ENCODE assay signal across 9 mouse cellular contexts in genomic region chr1:21161742-21162141, GRCm38 (mm10). TPM values are rescaled to one million over a fixed set of nuclear protein-coding genes. Genes with fewer than 3 reads are reported as not detected.
DNase-seq lines count a peak whose midpoint lies in the region; ATAC-seq and TF ChIP-seq lines count a peak whose summit lies in the region.
"Had no signal": no experiment of that assay in that cellular context is flagged by ENCODE, and none has a peak within 500 bp of the region (broad histone marks: within the 10 kb centered on the region; RNA-seq: fewer than 3 reads in every experiment).

No protein-coding gene starts in this region.

- no peak overlapping the region for H3K9ac ChIP-seq in ES-E14 (ENCODE audit: insufficient read depth, low read depth, low read length, poor library complexity, severe bottlenecking)
- H3K9ac ChIP-seq in lung, embryonic 16.5 days (ENCODE audit: low read length), result no peak overlapping the region

- no peaks in the 10 kb centered on the region for H3K27me3 ChIP-seq in forebrain, embryonic 10.5 days (ENCODE audit: poor library complexity, severe bottlenecking)
- no peaks in the 10 kb centered on the region; the same call in 1 of the 2 replicates for H3K27me3 ChIP-seq in lung, embryonic 16.5 days (ENCODE audit: control insufficient read depth, insufficient read depth, low read depth, low read length)

- no peaks in the 10 kb centered on the region for H3K36me3 ChIP-seq in ES-E14 (ENCODE audit: control insufficient read depth, insufficient read depth, low read length, poor library complexity, severe bottlenecking)
- no peaks in the 10 kb centered on the region for H3K36me3 ChIP-seq in forebrain, embryonic 10.5 days (replicated peaks)
- no peaks in the 10 kb centered on the region for H3K36me3 ChIP-seq in lung, embryonic 16.5 days (ENCODE audit: control insufficient read depth, insufficient read depth, low read length)

- TF ChIP-seq CTCF in brain, embryonic 14.5 days (IDR thresholded peaks at IDR 0.05; ENCODE audit: borderline replicate concordance, extremely low read depth, insufficient read depth, insufficient read length), result peak; percentile 86

- peak; percentile 57; the same call in 1 of the 2 replicates for ATAC-seq in lung, embryonic 16.5 days (ENCODE audit: low read depth)

- in situ Hi-C loops in ES-E14 (cut with MboI; ENCODE audit: low sequenced_read_pairs in 2 of 2, unreplicated experiment in 2 of 2), result loop anchor here (10.0 kb wide), 1 partner anchor 227 kb away; no protein-coding TSS in a partner anchor

- intact Hi-C loops in heart, postnatal 25 days (cut with DNase I), result loop anchor here (1.0 to 5.0 kb wide), 4 partner anchors 59 to 549 kb away; no protein-coding TSS in a partner anchor

- no peak overlapping the region for H3K27ac ChIP-seq in ES-E14 (ENCODE audit: insufficient read depth, low read depth, low read length, poor library complexity, severe bottlenecking)
- no peak overlapping the region for H3K27ac ChIP-seq in forebrain, embryonic 10.5 days
- no peak overlapping the region for H3K27ac ChIP-seq in lung, embryonic 16.5 days (ENCODE audit: low read length)
- H3K27ac ChIP-seq: macrophage had no signal

- no peak overlapping the region for H3K4me2 ChIP-seq in lung, embryonic 16.5 days (ENCODE audit: low read depth, low read length)

- no peak for TF ChIP-seq POLR2A in brain, embryonic 14.5 days (IDR thresholded peaks at IDR 0.05; ENCODE audit: borderline replicate concordance, extremely low read depth, insufficient read depth, insufficient read length, poor library complexity, severe bottlenecking)

- H3K4me1 ChIP-seq in ES-E14 (ENCODE audit: control insufficient read depth in 2 of 2, insufficient read depth in 2 of 2, low read length in 2 of 2, poor library complexity in 1 of 2), result no peaks in the 10 kb centered on the region
- H3K4me1 ChIP-seq in forebrain, embryonic 10.5 days, result peaks cover 8% of the 10 kb centered on the region
- H3K4me1 ChIP-seq in lung, embryonic 16.5 days (replicated peaks; ENCODE audit: control insufficient read depth, insufficient read depth, low read length), result no peaks in the 10 kb centered on the region

- 22% methylated on average over 5 of the region's 5 CpGs for WGBS in forebrain, embryonic 10.5 days
- 17% methylated on average over 5 of the region's 5 CpGs for WGBS in lung, embryonic 16.5 days

- H3K9me3 ChIP-seq in ES-E14 (ENCODE audit: control insufficient read depth, insufficient read depth, low read depth, low read length), result no peaks in the 10 kb centered on the region
- no peaks in the 10 kb centered on the region for H3K9me3 ChIP-seq in forebrain, embryonic 10.5 days
- no peaks in the 10 kb centered on the region for H3K9me3 ChIP-seq in lung, embryonic 16.5 days (ENCODE audit: control insufficient read depth, low read length)

- H3K4me3 ChIP-seq in ES-E14 (ENCODE audit: insufficient read depth in 1 of 2, low read depth in 1 of 2, low read length in 2 of 2, poor library complexity in 1 of 2, severe bottlenecking in 1 of 2), result no peak overlapping the region
- no peak overlapping the region for H3K4me3 ChIP-seq in forebrain, embryonic 10.5 days
- H3K4me3 ChIP-seq in lung, embryonic 16.5 days (ENCODE audit: low read length), result no peak overlapping the region

- peak; percentile 80 for DNase-seq in ES-E14 (ENCODE audit: low read depth, low spot score)
- peak; percentile 88 for DNase-seq in brain, embryonic 14.5 days (ENCODE audit: low read depth)
- peak; percentile 75 for DNase-seq in forebrain, embryonic 10.5 days (ENCODE audit: extremely low spot score, low spot score)
- peak; percentile 12 for DNase-seq in heart, postnatal 25 days (ENCODE audit: low spot score)
- DNase-seq in layer of hippocampus, adult 11-12 months (ENCODE audit: low spot score), result peak; percentile 83
- DNase-seq in right cerebral cortex, postnatal 14 days, result peak; percentile 85
- DNase-seq in urinary bladder, postnatal 36 days (ENCODE audit: low spot score in 2 of 2), result peak; percentile 54 to 73

TF ChIP-seq in ES-E14, 5 proteins besides CTCF, POLR2A, EP300 and RAD21:
- TF ChIP-seq CHD2 (IDR thresholded peaks at IDR 0.05; ENCODE audit: low read depth, low read length) (no peak), ZC3H11A (IDR thresholded peaks at IDR 0.05; ENCODE audit: borderline replicate concordance, low read depth, low read length) (peak; percentile 84), MAFK (IDR thresholded peaks at IDR 0.05; ENCODE audit: insufficient read depth, low read depth, low read length) (no peak)

RNA-seq across cellular contexts. Expression of gene Tmem14a, which starts 56.6 kb away (rescaled TPM):
- total RNA-seq in ES-E14 (2012; rRNA removed), result 5.7 and 5.8 TPM in 2 replicates
- polyA plus RNA-seq in brain, embryonic 14.5 days (2012; rRNA removed), result 11.3 and 14.9 TPM in 2 replicates
- polyA plus RNA-seq in forebrain, embryonic 10.5 days (2016; fragmentation: Nextera tagmentation; extraction: Ambion mirVana), result 9.2 and 9.7 TPM in 2 replicates
- 1 to 10 TPM; 1.8 to 2.9 TPM for total RNA-seq in heart, postnatal 25 days (2021)
- 10.3 and 13.3 TPM in 2 replicates for polyA plus RNA-seq in lung, embryonic 16.5 days (2015; fragmentation: Nextera tagmentation; extraction: Ambion mirVana)

Comparison
In these comparisons a context has a peak if more than half of its experiments do, and no peak if none do; other contexts are left out.
1. DNase-seq: peak in every context shown above with its lines; median percentile 88 in brain, embryonic 14.5 days; 85 in right cerebral cortex, postnatal 14 days; 83 in layer of hippocampus, adult 11-12 months; 80 in ES-E14; 75 in forebrain, embryonic 10.5 days; 64 in urinary bladder, postnatal 36 days; 12 in heart, postnatal 25 days.